Mouse (Mus musculus) mature B cell (primary cell): Measurements from ENCODE around the gene Lmo7.

Experiments used
- in situ Hi-C: fragments of 300-500 bp; cut with MboI; formaldehyde crosslinking; loops from 2 replicates; pipeline ENCODE4 v1.14.3; 2019

The Lmo7 gene

GRCm38 (mm10) chr14:101838231-101838839 lies 108.6 kb downstream of the Lmo7 start:
- in situ Hi-C loops: no loop called here

GRCm38 (mm10) chr14:101839771-101840731 lies 110.3 kb downstream of the Lmo7 start:
- in situ Hi-C loops: no loop called here

GRCm38 (mm10) chr14:101841271-101841670 lies 111.5 kb downstream of the Lmo7 start:
- in situ Hi-C loops: no loop called here

GRCm38 (mm10) chr14:101842521-101842920 lies 112.8 kb downstream of the Lmo7 start:
- in situ Hi-C loops: no loop called here

- in situ Hi-C loops: no loop called here
These were observed 113.7 kb downstream of the Lmo7 start for GRCm38 (mm10) chr14:101843443-101843842.

GRCm38 (mm10) chr14:101844467-101844866 lies 114.7 kb downstream of the Lmo7 start:
- in situ Hi-C loops: no loop called here

- in situ Hi-C loops: no loop called here
These were observed 116.5 kb downstream of the Lmo7 start for GRCm38 (mm10) chr14:101846097-101846882.

- in situ Hi-C loops: no loop called here
These were observed 117.8 kb downstream of the Lmo7 start for GRCm38 (mm10) chr14:101847520-101847919.

GRCm38 (mm10) chr14:101852584-101853195 lies 122.9 kb downstream of the Lmo7 start:
- in situ Hi-C loops: no loop called here

- in situ Hi-C loops: no loop called here
These were observed 123.5 kb downstream of the Lmo7 start for GRCm38 (mm10) chr14:101853207-101853606.

GRCm38 (mm10) chr14:101853722-101854121 lies 124.0 kb downstream of the Lmo7 start:
- in situ Hi-C loops: no loop called here

- in situ Hi-C loops: no loop called here
These were observed 124.5 kb downstream of the Lmo7 start for GRCm38 (mm10) chr14:101854226-101854625.

- in situ Hi-C loops: no loop called here
These were observed 129.6 kb downstream of the Lmo7 start for GRCm38 (mm10) chr14:101859305-101859886.

GRCm38 (mm10) chr14:101862088-101862487 lies 132.3 kb downstream of the Lmo7 start:
- in situ Hi-C loops: no loop called here

- in situ Hi-C loops: no loop called here
These were observed 137.4 kb downstream of the Lmo7 start for GRCm38 (mm10) chr14:101867071-101867733.

GRCm38 (mm10) chr14:101869145-101869544 lies 139.4 kb downstream of the Lmo7 start:
- in situ Hi-C loops: no loop called here

- in situ Hi-C loops: no loop called here
These were observed 139.9 kb downstream of the Lmo7 start for GRCm38 (mm10) chr14:101869661-101870060.

GRCm38 (mm10) chr14:101870171-101870902 lies 140.6 kb downstream of the Lmo7 start:
- in situ Hi-C loops: no loop called here

- in situ Hi-C loops: no loop called here
These were observed 143.1 kb downstream of the Lmo7 start for GRCm38 (mm10) chr14:101872846-101873245.
